Mouse (Mus musculus): ENCODE results near the gene Spred1. TPM values are rescaled to one million over a fixed set of nuclear protein-coding genes. Genes with fewer than 3 reads are reported as not detected.

Gene Spred1
- polyA plus RNA-seq, 1 experiment, result 4.0 TPM

GRCm38 (mm10) chr2:117138932-117139331 lies 17.8 kb downstream of the Spred1 start:
- no peak overlapping the region for H3K27ac ChIP-seq (ENCODE audit: control insufficient read depth, insufficient read depth, low read length)
- TF ChIP-seq CTCF (IDR thresholded peaks at IDR 0.05; ENCODE audit: borderline replicate concordance, control insufficient read depth, extremely low read depth, insufficient read depth, low read length, poor library complexity) (no peak), POLR2A (IDR thresholded peaks at IDR 0.05; ENCODE audit: control insufficient read depth, extremely low read depth, insufficient read depth, low read length, poor library complexity) (no peak)
- H3K4me1 ChIP-seq (replicated peaks; ENCODE audit: control insufficient read depth, insufficient read depth, low read length), result no peaks in the 10 kb centered on the region
- H3K27me3 ChIP-seq (ENCODE audit: control insufficient read depth, insufficient read depth, low read length), result no peaks in the 10 kb centered on the region
- DNase-seq, result no peak
- WGBS, result 94% methylated on average over 5 of the region's 5 CpGs
- no peaks in the 10 kb centered on the region for H3K36me3 ChIP-seq (ENCODE audit: control insufficient read depth, insufficient read depth, low read length)
- no peak overlapping the region for H3K4me3 ChIP-seq (ENCODE audit: control insufficient read depth, insufficient read depth, low read length)

DNA sequence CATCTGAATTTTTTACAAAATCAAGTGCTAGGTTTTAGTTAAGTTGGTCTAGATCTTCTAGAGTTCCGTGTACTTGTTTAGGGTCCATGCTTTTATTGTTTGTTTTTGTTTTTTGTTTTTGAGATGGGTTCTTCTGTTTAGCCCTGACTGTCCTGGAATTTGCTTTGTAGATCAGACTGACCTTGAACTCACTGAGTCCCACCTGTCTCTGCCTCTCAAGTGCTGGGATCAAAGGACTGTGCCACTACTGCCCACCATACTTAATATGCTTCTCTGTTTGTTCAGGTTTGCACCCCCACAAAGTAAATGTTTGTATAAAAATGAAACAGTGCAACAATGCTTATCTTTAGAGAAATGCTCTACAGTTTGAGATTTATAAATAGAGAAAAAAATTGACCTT lies 18.8 kb downstream of the Spred1 start:
- H3K4me1 ChIP-seq (replicated peaks; ENCODE audit: control insufficient read depth, insufficient read depth, low read length), result no peaks in the 10 kb centered on the region

DNA sequence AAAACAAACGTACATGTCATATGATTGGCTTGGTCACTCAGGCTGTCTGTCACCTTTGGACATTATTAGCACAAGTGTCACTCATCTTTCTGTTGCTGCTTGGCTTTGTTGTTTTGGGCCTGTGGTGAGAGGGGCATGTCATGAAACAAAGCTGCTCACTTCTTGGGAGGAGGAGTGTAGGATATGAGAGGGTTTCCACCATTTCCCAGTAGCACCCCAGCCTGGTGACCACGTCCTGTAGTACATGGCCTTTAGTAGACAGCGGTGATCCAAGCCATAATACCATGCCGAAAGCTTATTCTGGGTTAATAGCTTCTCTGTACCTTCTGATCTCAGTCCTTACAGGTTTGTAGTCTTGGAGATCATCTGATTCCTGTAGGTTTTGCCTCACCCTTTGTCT lies 21.9 kb downstream of the Spred1 start:
- WGBS, result 84% methylated on average over 4 of the region's 4 CpGs
- no peak overlapping the region for H3K4me3 ChIP-seq (ENCODE audit: control insufficient read depth, insufficient read depth, low read length)

More for the DNA sequence above, 18.8 kb downstream of the Spred1 start:
- no peak for DNase-seq
- Histone ChIP-seq H3K4me3 (ENCODE audit: control insufficient read depth, insufficient read depth, low read length) (no peak overlapping the region), H3K27ac (ENCODE audit: control insufficient read depth, insufficient read depth, low read length) (no peak overlapping the region), H3K36me3 (ENCODE audit: control insufficient read depth, insufficient read depth, low read length) (no peaks in the 10 kb centered on the region), H3K27me3 (ENCODE audit: control insufficient read depth, insufficient read depth, low read length) (no peaks in the 10 kb centered on the region)
- no peak for TF ChIP-seq POLR2A (IDR thresholded peaks at IDR 0.05; ENCODE audit: control insufficient read depth, extremely low read depth, insufficient read depth, low read length, poor library complexity)
- WGBS, result 97% methylated on average over 1 of the region's 1 CpGs

DNA sequence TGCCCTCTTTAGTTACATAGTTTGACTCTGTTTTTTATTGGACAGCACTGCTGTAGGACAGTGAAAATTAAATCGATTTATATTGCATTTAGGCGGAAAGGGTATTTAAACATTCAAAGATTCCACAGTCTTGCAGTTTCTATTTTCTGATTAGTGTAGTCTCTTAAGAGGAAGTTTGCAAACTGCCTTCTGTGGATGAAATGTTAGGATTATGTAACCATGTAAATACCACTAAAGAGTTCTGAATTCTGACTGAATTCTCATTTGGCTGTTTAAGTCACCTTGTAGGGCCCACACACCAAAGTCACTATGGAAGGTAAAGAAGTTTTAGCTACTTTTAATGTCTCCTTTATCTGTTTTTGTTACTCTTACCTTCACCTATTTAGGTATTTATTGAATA lies 24.9 kb downstream of the Spred1 start:
- Histone ChIP-seq H3K4me3 (ENCODE audit: control insufficient read depth, insufficient read depth, low read length) (no peak overlapping the region), H3K4me1 (replicated peaks; ENCODE audit: control insufficient read depth, insufficient read depth, low read length) (no peaks in the 10 kb centered on the region), H3K27ac (ENCODE audit: control insufficient read depth, insufficient read depth, low read length) (no peak overlapping the region), H3K36me3 (ENCODE audit: control insufficient read depth, insufficient read depth, low read length) (no peaks in the 10 kb centered on the region), H3K27me3 (ENCODE audit: control insufficient read depth, insufficient read depth, low read length) (no peaks in the 10 kb centered on the region)
- WGBS, result 64% methylated on average over 2 of the region's 2 CpGs
- no peak for TF ChIP-seq POLR2A (IDR thresholded peaks at IDR 0.05; ENCODE audit: control insufficient read depth, extremely low read depth, insufficient read depth, low read length, poor library complexity)
- no peak for TF ChIP-seq CTCF (IDR thresholded peaks at IDR 0.05; ENCODE audit: borderline replicate concordance, control insufficient read depth, extremely low read depth, insufficient read depth, low read length, poor library complexity)
- DNase-seq, result no peak

More for the DNA sequence above, 21.9 kb downstream of the Spred1 start:
- TF ChIP-seq POLR2A (IDR thresholded peaks at IDR 0.05; ENCODE audit: control insufficient read depth, extremely low read depth, insufficient read depth, low read length, poor library complexity) (no peak), CTCF (IDR thresholded peaks at IDR 0.05; ENCODE audit: borderline replicate concordance, control insufficient read depth, extremely low read depth, insufficient read depth, low read length, poor library complexity) (no peak)
- no peak overlapping the region for H3K27ac ChIP-seq (ENCODE audit: control insufficient read depth, insufficient read depth, low read length)
- no peak for DNase-seq
- H3K36me3 ChIP-seq (ENCODE audit: control insufficient read depth, insufficient read depth, low read length), result no peaks in the 10 kb centered on the region
- no peaks in the 10 kb centered on the region for H3K4me1 ChIP-seq (replicated peaks; ENCODE audit: control insufficient read depth, insufficient read depth, low read length)
- H3K27me3 ChIP-seq (ENCODE audit: control insufficient read depth, insufficient read depth, low read length), result no peaks in the 10 kb centered on the region

DNA sequence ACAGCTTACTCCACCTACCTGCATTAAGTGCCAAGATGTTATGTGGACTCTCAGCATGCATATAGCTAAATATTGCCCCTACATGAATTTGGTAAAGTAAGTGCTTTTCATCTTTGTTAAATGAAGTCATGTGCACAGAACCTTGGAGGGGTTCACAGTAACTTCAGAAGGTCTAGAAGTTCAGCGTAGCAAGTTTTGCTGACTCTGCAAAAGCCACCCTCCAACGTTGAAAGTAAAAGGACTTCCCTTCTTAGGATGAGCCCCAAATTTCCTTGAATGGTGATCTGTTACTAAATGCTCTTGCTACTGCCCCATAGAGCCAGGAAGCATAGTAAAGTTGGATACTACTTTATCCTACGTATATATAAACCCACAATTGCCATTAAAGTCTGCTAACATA lies 25.4 kb downstream of the Spred1 start:
- H3K4me1 ChIP-seq (replicated peaks; ENCODE audit: control insufficient read depth, insufficient read depth, low read length), result no peaks in the 10 kb centered on the region
- DNase-seq, result no peak
- no peak overlapping the region for H3K27ac ChIP-seq (ENCODE audit: control insufficient read depth, insufficient read depth, low read length)
- H3K4me3 ChIP-seq (ENCODE audit: control insufficient read depth, insufficient read depth, low read length), result no peak overlapping the region
- TF ChIP-seq POLR2A (IDR thresholded peaks at IDR 0.05; ENCODE audit: control insufficient read depth, extremely low read depth, insufficient read depth, low read length, poor library complexity), result no peak
- no peak for TF ChIP-seq CTCF (IDR thresholded peaks at IDR 0.05; ENCODE audit: borderline replicate concordance, control insufficient read depth, extremely low read depth, insufficient read depth, low read length, poor library complexity)
- no peaks in the 10 kb centered on the region for H3K36me3 ChIP-seq (ENCODE audit: control insufficient read depth, insufficient read depth, low read length)
- no peaks in the 10 kb centered on the region for H3K27me3 ChIP-seq (ENCODE audit: control insufficient read depth, insufficient read depth, low read length)
- 68% methylated on average over 3 of the region's 3 CpGs for WGBS

- H3K27me3 ChIP-seq (ENCODE audit: control insufficient read depth, insufficient read depth, low read length), result no peaks in the 10 kb centered on the region
- H3K4me1 ChIP-seq (replicated peaks; ENCODE audit: control insufficient read depth, insufficient read depth, low read length), result no peaks in the 10 kb centered on the region
- no peaks in the 10 kb centered on the region for H3K36me3 ChIP-seq (ENCODE audit: control insufficient read depth, insufficient read depth, low read length)
- no peak for DNase-seq
- no peak overlapping the region for H3K27ac ChIP-seq (ENCODE audit: control insufficient read depth, insufficient read depth, low read length)
- no peak overlapping the region for H3K4me3 ChIP-seq (ENCODE audit: control insufficient read depth, insufficient read depth, low read length)
- TF ChIP-seq POLR2A (IDR thresholded peaks at IDR 0.05; ENCODE audit: control insufficient read depth, extremely low read depth, insufficient read depth, low read length, poor library complexity) (no peak), CTCF (IDR thresholded peaks at IDR 0.05; ENCODE audit: borderline replicate concordance, control insufficient read depth, extremely low read depth, insufficient read depth, low read length, poor library complexity) (no peak)
These were observed 31.0 kb downstream of the Spred1 start for GRCm38 (mm10) chr2:117152161-117152560.

- WGBS, result 99% methylated on average over 2 of the region's 2 CpGs
- TF ChIP-seq POLR2A (IDR thresholded peaks at IDR 0.05; ENCODE audit: control insufficient read depth, extremely low read depth, insufficient read depth, low read length, poor library complexity) (no peak), CTCF (IDR thresholded peaks at IDR 0.05; ENCODE audit: borderline replicate concordance, control insufficient read depth, extremely low read depth, insufficient read depth, low read length, poor library complexity) (no peak)
- Histone ChIP-seq H3K4me3 (ENCODE audit: control insufficient read depth, insufficient read depth, low read length) (no peak overlapping the region), H3K27me3 (ENCODE audit: control insufficient read depth, insufficient read depth, low read length) (no peaks in the 10 kb centered on the region), H3K36me3 (ENCODE audit: control insufficient read depth, insufficient read depth, low read length) (peaks cover 4% of the 10 kb centered on the region; the same call in 1 of the 2 replicates), H3K27ac (ENCODE audit: control insufficient read depth, insufficient read depth, low read length) (no peak overlapping the region), H3K4me1 (replicated peaks; ENCODE audit: control insufficient read depth, insufficient read depth, low read length) (no peaks in the 10 kb centered on the region)
- DNase-seq, result no peak
These were observed 47.2 kb downstream of the Spred1 start for GRCm38 (mm10) chr2:117168379-117168778.

All from thymus, adult 2 months (tissue).